Mouse (Mus musculus): Measurements from ENCODE around the gene Mapk11.
A peak's percentile ranks its signal among the peaks of the same experiment; 100 is the strongest.

The Mapk11 gene

GRCm38 (mm10) chr15:89158516-89158915, 9.1 kb upstream of the Mapk11 start:
- no peaks in the 10 kb centered on the region for H3K36me3 ChIP-seq (ENCODE audit: control insufficient read depth, insufficient read depth, low read length, poor library complexity, severe bottlenecking)
- H3K27me3 ChIP-seq (ENCODE audit: control insufficient read depth, insufficient read depth, low read length, poor library complexity, severe bottlenecking), result no peaks in the 10 kb centered on the region
- DNase-seq (ENCODE audit: low read depth, low spot score), result no peak

GRCm38 (mm10) chr15:89157954-89158353, 8.5 kb upstream of the Mapk11 start:
- no peaks in the 10 kb centered on the region for H3K36me3 ChIP-seq (ENCODE audit: control insufficient read depth, insufficient read depth, low read length, poor library complexity, severe bottlenecking)
- peak; percentile 92 for DNase-seq (ENCODE audit: low read depth, low spot score)
- no peaks in the 10 kb centered on the region for H3K27me3 ChIP-seq (ENCODE audit: control insufficient read depth, insufficient read depth, low read length, poor library complexity, severe bottlenecking)

- no peak for DNase-seq (ENCODE audit: low read depth, low spot score)
- Histone ChIP-seq H3K27me3 (ENCODE audit: control insufficient read depth, insufficient read depth, low read length, poor library complexity, severe bottlenecking) (no peaks in the 10 kb centered on the region), H3K36me3 (ENCODE audit: control insufficient read depth, insufficient read depth, low read length, poor library complexity, severe bottlenecking) (no peaks in the 10 kb centered on the region)
Measured at GRCm38 (mm10) chr15:89152312-89152711, 2.9 kb upstream of the Mapk11 start.

GRCm38 (mm10) chr15:89150041-89150390, 588 bp upstream of the Mapk11 start:
- no peaks in the 10 kb centered on the region for H3K27me3 ChIP-seq (ENCODE audit: control insufficient read depth, insufficient read depth, low read length, poor library complexity, severe bottlenecking)
- no peaks in the 10 kb centered on the region for H3K36me3 ChIP-seq (ENCODE audit: control insufficient read depth, insufficient read depth, low read length, poor library complexity, severe bottlenecking)
- DNase-seq (ENCODE audit: low read depth, low spot score), result peak; percentile 65

- H3K27me3 ChIP-seq (ENCODE audit: control insufficient read depth, insufficient read depth, low read length, poor library complexity, severe bottlenecking), result no peaks in the 10 kb centered on the region
- no peak for DNase-seq (ENCODE audit: low read depth, low spot score)
- peaks cover 2% of the 10 kb centered on the region; the same call in 1 of the 2 replicates for H3K36me3 ChIP-seq (ENCODE audit: control insufficient read depth, insufficient read depth, low read length, poor library complexity, severe bottlenecking)
Measured at GRCm38 (mm10) chr15:89148496-89149270, 745 bp downstream of the Mapk11 start.

GRCm38 (mm10) chr15:89147895-89148294, 1.5 kb downstream of the Mapk11 start:
- no peak for DNase-seq (ENCODE audit: low read depth, low spot score)
- peaks cover 2% of the 10 kb centered on the region; the same call in 1 of the 2 replicates for H3K36me3 ChIP-seq (ENCODE audit: control insufficient read depth, insufficient read depth, low read length, poor library complexity, severe bottlenecking)
- no peaks in the 10 kb centered on the region for H3K27me3 ChIP-seq (ENCODE audit: control insufficient read depth, insufficient read depth, low read length, poor library complexity, severe bottlenecking)

- Histone ChIP-seq H3K27me3 (ENCODE audit: control insufficient read depth, insufficient read depth, low read length, poor library complexity, severe bottlenecking) (no peaks in the 10 kb centered on the region), H3K36me3 (ENCODE audit: control insufficient read depth, insufficient read depth, low read length, poor library complexity, severe bottlenecking) (peaks cover 2% of the 10 kb centered on the region; the same call in 1 of the 2 replicates)
- DNase-seq (ENCODE audit: low read depth, low spot score), result no peak
Measured at GRCm38 (mm10) chr15:89147456-89147855, 2.0 kb downstream of the Mapk11 start.

GRCm38 (mm10) chr15:89147024-89147423, 2.4 kb downstream of the Mapk11 start:
- peaks cover 2% of the 10 kb centered on the region; the same call in 1 of the 2 replicates for H3K36me3 ChIP-seq (ENCODE audit: control insufficient read depth, insufficient read depth, low read length, poor library complexity, severe bottlenecking)
- H3K27me3 ChIP-seq (ENCODE audit: control insufficient read depth, insufficient read depth, low read length, poor library complexity, severe bottlenecking), result no peaks in the 10 kb centered on the region
- peak; percentile 86 for DNase-seq (ENCODE audit: low read depth, low spot score)

- Histone ChIP-seq H3K27me3 (ENCODE audit: control insufficient read depth, insufficient read depth, low read length, poor library complexity, severe bottlenecking) (no peaks in the 10 kb centered on the region), H3K36me3 (ENCODE audit: control insufficient read depth, insufficient read depth, low read length, poor library complexity, severe bottlenecking) (peaks cover 2% of the 10 kb centered on the region; the same call in 1 of the 2 replicates)
- DNase-seq (ENCODE audit: low read depth, low spot score), result peak; percentile 73
Measured at GRCm38 (mm10) chr15:89146537-89146936, 2.9 kb downstream of the Mapk11 start.

- H3K36me3 ChIP-seq (ENCODE audit: control insufficient read depth, insufficient read depth, low read length, poor library complexity, severe bottlenecking), result peaks cover 2% of the 10 kb centered on the region; the same call in 1 of the 2 replicates
- no peak for DNase-seq (ENCODE audit: low read depth, low spot score)
- no peaks in the 10 kb centered on the region for H3K27me3 ChIP-seq (ENCODE audit: control insufficient read depth, insufficient read depth, low read length, poor library complexity, severe bottlenecking)
Measured at GRCm38 (mm10) chr15:89145813-89146350, 3.5 kb downstream of the Mapk11 start.

GRCm38 (mm10) chr15:89144965-89145364, 4.5 kb downstream of the Mapk11 start:
- Histone ChIP-seq H3K27me3 (ENCODE audit: control insufficient read depth, insufficient read depth, low read length, poor library complexity, severe bottlenecking) (0 out of 2 replicates have a peak, but pooled peaks cover 2% of the 10 kb centered on the region), H3K36me3 (ENCODE audit: control insufficient read depth, insufficient read depth, low read length, poor library complexity, severe bottlenecking) (peaks cover 2% of the 10 kb centered on the region; the same call in 1 of the 2 replicates)
- peak; percentile 36 for DNase-seq (ENCODE audit: low read depth, low spot score)

GRCm38 (mm10) chr15:89143134-89143533, 6.3 kb downstream of the Mapk11 start:
- Histone ChIP-seq H3K27me3 (ENCODE audit: control insufficient read depth, insufficient read depth, low read length, poor library complexity, severe bottlenecking) (0 out of 2 replicates have a peak, but pooled peaks cover 2% of the 10 kb centered on the region), H3K36me3 (ENCODE audit: control insufficient read depth, insufficient read depth, low read length, poor library complexity, severe bottlenecking) (peaks cover 2% of the 10 kb centered on the region; the same call in 1 of the 2 replicates)

GRCm38 (mm10) chr15:89141905-89142304, 7.5 kb downstream of the Mapk11 start:
- DNase-seq (ENCODE audit: low read depth, low spot score), result no peak
- Histone ChIP-seq H3K36me3 (ENCODE audit: control insufficient read depth, insufficient read depth, low read length, poor library complexity, severe bottlenecking) (peaks cover 2% of the 10 kb centered on the region; the same call in 1 of the 2 replicates), H3K27me3 (ENCODE audit: control insufficient read depth, insufficient read depth, low read length, poor library complexity, severe bottlenecking) (0 out of 2 replicates have a peak, but pooled peaks cover 2% of the 10 kb centered on the region)

More at GRCm38 (mm10) chr15:89143134-89143533, 6.3 kb downstream of the Mapk11 start:
- DNase-seq (ENCODE audit: low read depth, low spot score), result no peak

GRCm38 (mm10) chr15:89141443-89141842, 8.0 kb downstream of the Mapk11 start:
- DNase-seq (ENCODE audit: low read depth, low spot score), result peak; percentile 34
- Histone ChIP-seq H3K36me3 (ENCODE audit: control insufficient read depth, insufficient read depth, low read length, poor library complexity, severe bottlenecking) (peaks cover 2% of the 10 kb centered on the region; the same call in 1 of the 2 replicates), H3K27me3 (ENCODE audit: control insufficient read depth, insufficient read depth, low read length, poor library complexity, severe bottlenecking) (0 out of 2 replicates have a peak, but pooled peaks cover 2% of the 10 kb centered on the region)

- Histone ChIP-seq H3K36me3 (ENCODE audit: control insufficient read depth, insufficient read depth, low read length, poor library complexity, severe bottlenecking) (peaks cover 2% of the 10 kb centered on the region; the same call in 1 of the 2 replicates), H3K27me3 (ENCODE audit: control insufficient read depth, insufficient read depth, low read length, poor library complexity, severe bottlenecking) (0 out of 2 replicates have a peak, but pooled peaks cover 2% of the 10 kb centered on the region)
- peak; percentile 33 for DNase-seq (ENCODE audit: low read depth, low spot score)
Measured at GRCm38 (mm10) chr15:89140659-89141252, 8.7 kb downstream of the Mapk11 start, which contains the start of gene Mapk12. Gene Mapk12, minus strand, starts transcription at chr15:89140703.

Data from splenic B cell, adult 2 months (primary cell).